Mouse (Mus musculus) hindbrain, postnatal 0 days (tissue): Measurements from ENCODE around the gene Schip1. TPM values are rescaled to one million over a fixed set of nuclear protein-coding genes. Genes with fewer than 3 reads are reported as not detected.
A peak's percentile ranks its signal among the peaks of the same experiment; 100 is the strongest.

Experiments
- ATAC-seq: fragments of 200-750 bp; cut with Nextera tagmentation; 2 replicates; pipeline ENCODE4 v1.8.0; 2017; ENCODE audit warnings: mild to moderate bottlenecking, moderate TSS enrichment, moderate library complexity
- DNase-seq: peaks from one replicate; pipeline ENCODE4 v3.0.0-alpha.2; 2015; ENCODE audit warnings: low spot score
- H3K27ac ChIP-seq: fragments of 300-500 bp; sonication (generic); 2 replicates; pipeline ENCODE4 v1.5.1; 2014; ENCODE audit warnings: mild to moderate bottlenecking
- H3K27me3 ChIP-seq: fragments of 300-500 bp; sonication (generic); 2 replicates; pipeline ENCODE4 v1.6.1; 2014; ENCODE audit warnings: low read length, mixed read lengths; ENCODE audit not compliant: insufficient read depth
- H3K36me3 ChIP-seq: fragments of 300-500 bp; sonication (generic); 2 replicates; pipeline ENCODE4 v1.6.1; 2014; ENCODE audit warnings: low read length, mixed read lengths; ENCODE audit not compliant: insufficient read depth
- H3K4me1 ChIP-seq: fragments of 300-500 bp; sonication (generic); 2 replicates; pipeline ENCODE4 v1.6.1; 2014; ENCODE audit warnings: antibody characterized with exemption, low read length, mixed read lengths; ENCODE audit not compliant: insufficient read depth
- H3K4me2 ChIP-seq: fragments of 300-500 bp; sonication (generic); 2 replicates; pipeline ENCODE4 v1.6.1; 2014; ENCODE audit warnings: low read depth, mild to moderate bottlenecking, low read length, moderate library complexity, mixed read lengths
- H3K4me3 ChIP-seq: fragments of 300-500 bp; sonication (generic); 2 replicates; pipeline ENCODE4 v1.5.1; 2014; ENCODE audit warnings: low read length
- H3K9ac ChIP-seq: fragments of 300-500 bp; sonication (generic); replicated peaks from 2 replicates; pipeline ENCODE4 v1.6.1; 2014; ENCODE audit warnings: mild to moderate bottlenecking, low read length, moderate library complexity, mixed read lengths
- H3K9me3 ChIP-seq: fragments of 300-500 bp; sonication (generic); 2 replicates; pipeline ENCODE4 v1.6.1; 2016; ENCODE audit warnings: low read length, mixed read lengths
- CTCF ChIP-seq: IDR thresholded peaks from 2 replicates; pipeline ENCODE4 v1.5.1; 2016; ENCODE audit warnings: antibody characterized with exemption, control low read depth, low read depth
- WGBS: fragments of 180-500 bp; shearing (Covaris S2); extraction: QIAGEN DNeasy Blood & Tissue Kit; methylation state at CpG from one replicate; pipeline ENCODE4 v1.1.7; 2014; 5-methylcytosine and 5-hydroxymethylcytosine counted together
- polyA plus RNA-seq: library from polyadenylated mRNA; unstranded; fragments of >200 nt; fragmentation: Nextera tagmentation; extraction: Ambion mirVana; gene quantifications from 2 replicates; pipeline ENCODE4 v1.2.1, GENCODE M21; 2015
- total RNA-seq: library from RNA; depleted of rRNA; stranded (reverse); fragments of >200 nt; gene quantifications from 2 replicates; pipeline ENCODE4 v1.2.3, GENCODE M21; 2014

Gene Schip1
- total and polyA plus RNA-seq, 2 experiments from 2014 or later, result 94.3 to 163 TPM

DNA sequence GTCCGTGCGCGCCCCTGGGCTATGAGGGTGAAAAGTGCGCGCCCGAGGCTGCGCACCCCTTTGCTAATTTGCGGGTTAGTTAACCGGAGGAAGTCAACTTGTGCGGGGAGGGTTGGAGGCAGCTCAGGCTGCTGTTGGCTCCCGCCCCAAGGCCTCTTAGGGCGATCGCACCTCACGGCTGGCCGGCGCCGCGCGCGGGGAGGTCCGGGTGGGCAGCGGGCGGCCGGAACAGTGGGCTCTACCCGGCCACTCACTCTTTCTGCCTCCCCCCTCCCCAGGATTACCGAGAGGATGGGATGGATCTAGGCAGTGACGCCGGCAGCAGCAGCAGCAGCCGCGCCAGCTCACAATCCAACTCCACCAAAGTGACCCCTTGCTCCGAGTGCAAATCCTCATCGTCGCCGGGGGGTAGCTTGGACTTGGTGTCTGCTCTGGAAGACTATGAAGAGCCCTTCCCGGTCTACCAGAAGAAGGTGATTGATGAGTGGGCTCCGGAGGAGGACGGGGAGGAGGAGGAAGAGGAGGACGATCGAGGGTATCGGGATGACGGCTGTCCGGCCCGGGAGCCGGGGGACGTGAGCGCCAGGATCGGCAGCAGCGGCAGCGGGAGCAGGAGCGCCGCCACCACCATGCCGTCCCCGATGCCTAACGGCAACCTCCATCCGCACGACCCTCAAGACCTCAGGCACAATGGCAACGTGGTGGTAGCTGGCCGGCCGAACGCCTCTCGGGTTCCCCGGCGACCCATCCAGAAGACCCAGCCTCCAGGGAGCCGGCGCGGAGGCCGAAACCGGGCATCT lies 429.9 kb downstream of the Schip1 start:
- peak; percentile 38 for DNase-seq
- no peaks in the 10 kb centered on the region for H3K9me3 ChIP-seq
- TF ChIP-seq CTCF, result no peak; the same call in 1 of the 2 replicates
- WGBS, result under 1% methylated on average over 68 of the region's 68 CpGs
- H3K27ac ChIP-seq, result peak overlapping the region; percentile 68
- H3K27me3 ChIP-seq, result no peaks in the 10 kb centered on the region
- peak overlapping the region; percentile 67 for H3K9ac ChIP-seq
- peak overlapping the region; percentile 62 for H3K4me3 ChIP-seq
- H3K4me1 ChIP-seq, result peaks cover 5% of the 10 kb centered on the region; the same call in 1 of the 2 replicates
- no peaks in the 10 kb centered on the region for H3K36me3 ChIP-seq
- peak; percentile 43 for ATAC-seq
- H3K4me2 ChIP-seq, result peak overlapping the region; percentile 91

GRCm38 (mm10) chr3:68495096-68495735 lies 430.6 kb downstream of the Schip1 start:
- TF ChIP-seq CTCF, result no peak
- ATAC-seq, result peak; percentile 62

GRCm38 (mm10) chr3:68495736-68496242 lies 431.2 kb downstream of the Schip1 start:
- no peaks in the 10 kb centered on the region for H3K27me3 ChIP-seq
- H3K4me2 ChIP-seq, result peak overlapping the region; percentile 91
- peak overlapping the region; percentile 62 for H3K4me3 ChIP-seq
- peak overlapping the region; percentile 67 for H3K9ac ChIP-seq
- DNase-seq, result peak; percentile 15
- H3K36me3 ChIP-seq, result no peaks in the 10 kb centered on the region
- peak; percentile 12; the same call in 1 of the 2 replicates for ATAC-seq
- TF ChIP-seq CTCF, result no peak
- H3K9me3 ChIP-seq, result no peaks in the 10 kb centered on the region
- under 1% methylated on average over 9 of the region's 9 CpGs for WGBS
- H3K4me1 ChIP-seq, result peaks cover 5% of the 10 kb centered on the region; the same call in 1 of the 2 replicates
- H3K27ac ChIP-seq, result peak overlapping the region; percentile 68

More at GRCm38 (mm10) chr3:68495096-68495735, 430.6 kb downstream of the Schip1 start:
- DNase-seq, result peak; percentile 56
- Histone ChIP-seq H3K27me3 (no peaks in the 10 kb centered on the region), H3K36me3 (no peaks in the 10 kb centered on the region), H3K9ac (peak overlapping the region; percentile 67), H3K27ac (peak overlapping the region; percentile 68), H3K4me2 (peak overlapping the region; percentile 91), H3K9me3 (no peaks in the 10 kb centered on the region), H3K4me3 (peak overlapping the region; percentile 62), H3K4me1 (peaks cover 5% of the 10 kb centered on the region; the same call in 1 of the 2 replicates)
- under 1% methylated on average over 38 of the region's 38 CpGs for WGBS

GRCm38 (mm10) chr3:68496513-68496912 lies 431.9 kb downstream of the Schip1 start:
- H3K27ac ChIP-seq, result no peak overlapping the region
- WGBS, result 57% methylated on average over 6 of the region's 6 CpGs
- peak overlapping the region; percentile 91 for H3K4me2 ChIP-seq
- H3K9ac ChIP-seq, result no peak overlapping the region; the same call in 1 of the 2 replicates
- H3K9me3 ChIP-seq, result no peaks in the 10 kb centered on the region
- DNase-seq (no peak), ATAC-seq (no peak)
- H3K4me3 ChIP-seq, result no peak overlapping the region
- no peaks in the 10 kb centered on the region for H3K36me3 ChIP-seq
- no peaks in the 10 kb centered on the region for H3K27me3 ChIP-seq
- no peak for TF ChIP-seq CTCF
- peaks cover 5% of the 10 kb centered on the region; the same call in 1 of the 2 replicates for H3K4me1 ChIP-seq

DNA sequence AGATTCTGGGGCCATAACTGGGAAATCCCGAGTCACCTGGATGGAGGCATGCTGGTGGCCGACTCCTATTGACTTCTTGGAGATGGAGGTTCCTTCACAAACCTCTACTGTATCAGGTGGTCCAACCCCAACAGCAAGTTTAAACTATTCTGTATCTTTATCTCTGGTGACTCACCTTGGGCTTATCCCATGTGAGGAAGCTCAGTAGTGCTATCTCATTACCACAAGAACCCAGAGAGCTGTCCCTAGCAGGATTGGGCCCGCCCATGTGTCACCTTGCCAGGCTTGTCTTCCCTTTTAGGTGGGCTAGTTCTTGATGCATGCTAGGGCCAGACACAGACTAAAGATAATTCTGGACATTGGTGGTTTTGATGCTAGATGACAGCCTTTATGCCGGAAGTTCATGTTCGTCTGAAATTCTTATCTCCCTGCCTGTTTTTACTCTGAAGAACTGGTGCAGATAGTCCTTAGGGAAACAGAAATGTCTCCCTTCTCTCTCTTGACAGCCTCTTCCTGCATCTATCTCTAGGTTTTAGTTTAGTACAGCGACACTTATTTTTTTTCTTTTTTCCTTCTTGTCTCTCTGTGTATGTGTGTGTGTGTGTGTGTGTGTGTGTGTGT lies 435.0 kb downstream of the Schip1 start:
- H3K27me3 ChIP-seq, result no peaks in the 10 kb centered on the region

DNA sequence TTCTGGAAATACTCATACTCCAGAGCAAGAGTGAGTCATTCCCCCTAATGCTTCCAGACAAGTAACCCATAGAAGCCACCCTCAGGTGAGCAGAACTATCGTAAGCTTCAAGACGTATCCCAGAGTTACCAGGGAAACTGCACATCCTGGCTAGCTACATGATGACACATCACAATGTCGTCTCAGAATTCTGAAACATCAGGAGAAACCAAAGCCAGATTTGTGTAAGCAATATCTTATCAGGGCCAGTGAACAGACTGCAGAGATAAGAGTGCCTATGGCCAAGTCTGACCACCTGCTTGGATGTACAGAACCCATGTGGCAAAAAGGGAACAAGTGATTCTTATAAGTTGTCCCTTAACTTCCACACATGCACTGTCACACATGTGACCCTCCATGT lies 440.2 kb downstream of the Schip1 start:
- no peak for DNase-seq
- no peak overlapping the region for H3K27ac ChIP-seq

More for the DNA sequence above, 435.0 kb downstream of the Schip1 start:
- H3K36me3 ChIP-seq, result no peaks in the 10 kb centered on the region
- no peaks in the 10 kb centered on the region for H3K9me3 ChIP-seq
- DNase-seq, result no peak
- TF ChIP-seq CTCF, result no peak
- ATAC-seq, result no peak
- no peak overlapping the region for H3K27ac ChIP-seq
- H3K4me2 ChIP-seq, result no peak overlapping the region
- peaks cover 5% of the 10 kb centered on the region; the same call in 1 of the 2 replicates for H3K4me1 ChIP-seq
- 87% methylated on average over 6 of the region's 6 CpGs for WGBS
- H3K9ac ChIP-seq, result no peak overlapping the region
- H3K4me3 ChIP-seq, result no peak overlapping the region

More for the DNA sequence above, 440.2 kb downstream of the Schip1 start:
- H3K4me1 ChIP-seq, result no peaks in the 10 kb centered on the region
- no peaks in the 10 kb centered on the region for H3K36me3 ChIP-seq
- TF ChIP-seq CTCF, result no peak
- no peak overlapping the region for H3K9ac ChIP-seq
- no peak overlapping the region for H3K4me2 ChIP-seq
- 85% methylated on average over 3 of the region's 3 CpGs for WGBS
- ATAC-seq, result no peak
- no peak overlapping the region for H3K4me3 ChIP-seq
- H3K9me3 ChIP-seq, result no peaks in the 10 kb centered on the region
- no peaks in the 10 kb centered on the region for H3K27me3 ChIP-seq
